In the genomic region with DNA sequence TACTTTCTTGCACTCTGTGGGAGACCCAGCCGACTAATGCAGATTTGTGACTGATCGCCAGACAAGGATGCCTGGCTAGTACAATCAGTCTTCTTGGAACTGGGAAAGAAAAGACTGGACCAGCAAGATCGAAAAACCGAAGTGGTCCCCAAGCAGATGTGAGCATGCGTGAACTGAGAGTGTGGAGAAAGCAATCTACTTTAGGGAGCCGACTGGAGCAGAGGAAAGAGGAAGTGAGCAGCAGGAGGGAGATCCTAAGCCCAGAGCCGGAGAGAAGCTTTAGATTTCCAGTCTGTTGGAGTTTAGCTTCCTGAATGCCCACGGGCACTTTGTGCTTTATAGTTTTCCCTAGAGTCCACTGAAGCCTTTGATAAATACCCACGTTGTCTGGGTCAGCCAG, we compare ENCODE assay signal across 12 mouse cellular contexts. TPM values are rescaled to one million over a fixed set of nuclear protein-coding genes. Genes with fewer than 3 reads are reported as not detected.
DNase-seq lines count a peak whose midpoint lies in the region; ATAC-seq lines count a peak whose summit lies in the region.
"Had no signal": no experiment of that assay in that cellular context is flagged by ENCODE, and none has a peak within 500 bp of the region (broad histone marks: within the 10 kb centered on the region; RNA-seq: fewer than 3 reads in every experiment).

No protein-coding gene starts in this region.

- H3K27me3 ChIP-seq in heart, embryonic 16.5 days (ENCODE audit: control insufficient read depth, insufficient read depth, low read length) = no peaks in the 10 kb centered on the region
- H3K27me3 ChIP-seq in forebrain, embryonic 13.5 days = no peaks in the 10 kb centered on the region
- H3K27me3 ChIP-seq in limb, embryonic 12.5 days = no peaks in the 10 kb centered on the region
- no peaks in the 10 kb centered on the region for H3K27me3 ChIP-seq in neural tube, embryonic 14.5 days (ENCODE audit: control insufficient read depth, insufficient read depth, low read length)
- H3K27me3 ChIP-seq: CH12.LX; lung, embryonic 15.5 days had no signal

- H3K9me3 ChIP-seq in heart, embryonic 16.5 days (replicated peaks; ENCODE audit: control insufficient read depth, low read length) = no peaks in the 10 kb centered on the region
- no peaks in the 10 kb centered on the region for H3K9me3 ChIP-seq in forebrain, embryonic 13.5 days (replicated peaks)
- H3K9me3 ChIP-seq in limb, embryonic 12.5 days = no peaks in the 10 kb centered on the region
- no peaks in the 10 kb centered on the region for H3K9me3 ChIP-seq in neural tube, embryonic 14.5 days (ENCODE audit: control insufficient read depth, low read length)
- H3K9me3 ChIP-seq: lung, embryonic 15.5 days had no signal

- H3K4me3 ChIP-seq in heart, embryonic 16.5 days (ENCODE audit: low read length) = no peak overlapping the region
- H3K4me3 ChIP-seq in forebrain, embryonic 13.5 days = no peak overlapping the region
- H3K4me3 ChIP-seq in limb, embryonic 12.5 days (replicated peaks) = no peak overlapping the region
- 0 out of 2 replicates have a peak overlapping the region, but pooled peaks have one; percentile 8 for H3K4me3 ChIP-seq in neural tube, embryonic 14.5 days (ENCODE audit: low read depth, low read length)
- H3K4me3 ChIP-seq: lung, embryonic 15.5 days had no signal

- ATAC-seq in heart, embryonic 16.5 days (replicated peaks; ENCODE audit: extremely low read depth, insufficient read depth, low FRiP score) = no peak
- no peak for ATAC-seq in forebrain, embryonic 13.5 days
- ATAC-seq in limb, embryonic 12.5 days (ENCODE audit: insufficient number of reproducible peaks, insufficient read depth, low FRiP score, low TSS enrichment, low read depth) = no peak
- ATAC-seq in neural tube, embryonic 14.5 days (ENCODE audit: low read depth) = no peak

- no peak overlapping the region for H3K27ac ChIP-seq in heart, embryonic 16.5 days (ENCODE audit: low read length)
- H3K27ac ChIP-seq in forebrain, embryonic 13.5 days = no peak overlapping the region
- no peak overlapping the region for H3K27ac ChIP-seq in limb, embryonic 12.5 days
- H3K27ac ChIP-seq in neural tube, embryonic 14.5 days (ENCODE audit: low read depth, low read length) = no peak overlapping the region
- H3K27ac ChIP-seq: lung, embryonic 15.5 days had no signal

- no peak for DNase-seq in heart, postnatal 10 days
- no peak for DNase-seq in frontal cortex, postnatal 36 days (ENCODE audit: low spot score in 2 of 2)
- DNase-seq in ovary, postnatal 14 days (ENCODE audit: low spot score) = no peak
- no peak for DNase-seq in right cerebral cortex, postnatal 25 days
- DNase-seq: kidney, adult 18-20 months; thymus, adult 2 months had no signal

- peak overlapping the region; percentile 3; the same call in 1 of the 2 replicates for H3K4me2 ChIP-seq in heart, embryonic 16.5 days (ENCODE audit: low read depth, low read length)
- peak overlapping the region; percentile 36 for H3K4me2 ChIP-seq in forebrain, embryonic 13.5 days
- H3K4me2 ChIP-seq in limb, embryonic 12.5 days = peak overlapping the region; percentile 39
- peak overlapping the region; percentile 6; the same call in 1 of the 2 replicates for H3K4me2 ChIP-seq in neural tube, embryonic 14.5 days (ENCODE audit: low read depth, low read length)
- H3K4me2 ChIP-seq: lung, embryonic 15.5 days had no signal

- 25% methylated on average over 9 of the region's 9 CpGs for WGBS in heart, embryonic 16.5 days
- 34% methylated on average over 9 of the region's 9 CpGs for WGBS in forebrain, embryonic 13.5 days
- 34% methylated on average over 9 of the region's 9 CpGs for WGBS in limb, embryonic 12.5 days
- WGBS in neural tube, embryonic 14.5 days = 29% methylated on average over 9 of the region's 9 CpGs

- H3K36me3 ChIP-seq in heart, embryonic 16.5 days (ENCODE audit: control insufficient read depth, insufficient read depth) = no peaks in the 10 kb centered on the region
- no peaks in the 10 kb centered on the region for H3K36me3 ChIP-seq in forebrain, embryonic 13.5 days (ENCODE audit: poor library complexity, severe bottlenecking)
- H3K36me3 ChIP-seq in limb, embryonic 12.5 days = no peaks in the 10 kb centered on the region
- H3K36me3 ChIP-seq in neural tube, embryonic 14.5 days (ENCODE audit: control insufficient read depth, insufficient read depth, low read length) = no peaks in the 10 kb centered on the region
- H3K36me3 ChIP-seq: lung, embryonic 15.5 days had no signal

- no peaks in the 10 kb centered on the region for H3K4me1 ChIP-seq in heart, embryonic 16.5 days (ENCODE audit: control insufficient read depth, insufficient read depth, low read length)
- no peaks in the 10 kb centered on the region; the same call in 1 of the 2 replicates for H3K4me1 ChIP-seq in forebrain, embryonic 13.5 days
- H3K4me1 ChIP-seq in limb, embryonic 12.5 days (replicated peaks) = 0 out of 2 replicates have a peak, but pooled peaks cover 7% of the 10 kb centered on the region
- no peaks in the 10 kb centered on the region for H3K4me1 ChIP-seq in neural tube, embryonic 14.5 days (ENCODE audit: control insufficient read depth, insufficient read depth, low read length)
- H3K4me1 ChIP-seq: lung, embryonic 15.5 days had no signal

- intact Hi-C loops in heart, postnatal 10 days (cut with DNase I) = no loop called here

- H3K9ac ChIP-seq in heart, embryonic 16.5 days (ENCODE audit: low read length) = no peak overlapping the region
- H3K9ac ChIP-seq in forebrain, embryonic 13.5 days = no peak overlapping the region; the same call in 1 of the 2 replicates
- H3K9ac ChIP-seq in limb, embryonic 12.5 days (replicated peaks) = 0 out of 2 replicates have a peak overlapping the region, but pooled peaks have one; percentile 23
- no peak overlapping the region for H3K9ac ChIP-seq in neural tube, embryonic 14.5 days (replicated peaks; ENCODE audit: low read depth, low read length)
- H3K9ac ChIP-seq: lung, embryonic 15.5 days had no signal

RNA-seq across cellular contexts. Expression of a gene that starts 16.0 kb away (rescaled TPM):
- polyA plus RNA-seq in heart, embryonic 16.5 days (2015; fragmentation: Nextera tagmentation; extraction: Ambion mirVana) = 20.0 and 20.5 TPM in 2 replicates
- 10 to 100 TPM; 29.5 to 37.5 TPM for total RNA-seq in heart, postnatal 10 days (2021)
- 24.2 and 25.0 TPM in 2 replicates for polyA plus RNA-seq in forebrain, embryonic 13.5 days (2015; fragmentation: Nextera tagmentation; extraction: Ambion mirVana)
- polyA plus RNA-seq in limb, embryonic 12.5 days (2016; fragmentation: Nextera tagmentation; extraction: Ambion mirVana) = 29.6 and 34.7 TPM in 2 replicates
- polyA plus RNA-seq in neural tube, embryonic 14.5 days (2014; fragmentation: Nextera tagmentation; extraction: Ambion mirVana) = 28.7 and 29.7 TPM in 2 replicates

RNA-seq across cellular contexts. Expression of a gene that starts 30.3 kb away (rescaled TPM):
- polyA plus RNA-seq in heart, embryonic 16.5 days (2015; fragmentation: Nextera tagmentation; extraction: Ambion mirVana) = not detected in 2 replicates
- not detected for total RNA-seq in heart, postnatal 10 days (2021)
- 1.6 and 1.8 TPM in 2 replicates for polyA plus RNA-seq in forebrain, embryonic 13.5 days (2015; fragmentation: Nextera tagmentation; extraction: Ambion mirVana)
- polyA plus RNA-seq in limb, embryonic 12.5 days (2016; fragmentation: Nextera tagmentation; extraction: Ambion mirVana) = not detected in 2 replicates
- 10.6 and 11.2 TPM in 2 replicates for polyA plus RNA-seq in neural tube, embryonic 14.5 days (2014; fragmentation: Nextera tagmentation; extraction: Ambion mirVana)
- polyA plus RNA-seq: thymus, adult 2 months had no signal
